Mouse (Mus musculus): ENCODE results near the gene Zbtb16. TPM values are rescaled to one million over a fixed set of nuclear protein-coding genes. Genes with fewer than 3 reads are reported as not detected.

Zbtb16 gene
- polyA plus RNA-seq (2016; fragmentation: Nextera tagmentation; extraction: Ambion mirVana): 3.5 and 5.6 TPM in 2 replicates

GRCm38 (mm10) chr9:48835631-48836565, at the start of gene Zbtb16:
TSS of gene Zbtb16 (minus strand) at chr9:48836222.
- Histone ChIP-seq H3K4me2 (peak within 1 kb of the TSS; percentile 90), H3K9me3 (no peaks in the 10 kb centered on the region), H3K9ac (peak within 1 kb of the TSS; percentile 57), H3K4me1 (peaks cover 40% of the 10 kb centered on the region), H3K27me3 (peaks cover 75% of the 10 kb centered on the region), H3K4me3 (replicated peaks) (peak within 1 kb of the TSS; percentile 55), H3K27ac (0 out of 2 replicates have a peak within 1 kb of the TSS, but pooled peaks have one; percentile 25), H3K36me3 (replicated peaks) (no peaks in the 10 kb centered on the region)
- ATAC-seq (ENCODE audit: low FRiP score): peak; percentile 84
- 0% methylated on average over 66 of the region's 78 CpGs for WGBS

- Histone ChIP-seq H3K4me3 (replicated peaks) (no peak overlapping the region), H3K27ac (no peak overlapping the region), H3K9ac (no peak overlapping the region), H3K9me3 (no peaks in the 10 kb centered on the region), H3K4me1 (no peaks in the 10 kb centered on the region), H3K27me3 (0 out of 2 replicates have a peak, but pooled peaks cover 5% of the 10 kb centered on the region), H3K36me3 (replicated peaks) (no peaks in the 10 kb centered on the region), H3K4me2 (no peak overlapping the region)
- ATAC-seq (ENCODE audit: low FRiP score): no peak
- 90% methylated on average over 8 of the region's 8 CpGs for WGBS
These were observed 36.9 kb upstream of the Zbtb16 start for GRCm38 (mm10) chr9:48872896-48873295.

- WGBS: 43% methylated on average over 12 of the region's 12 CpGs
- no peak overlapping the region for H3K4me2 ChIP-seq
- no peak overlapping the region for H3K27ac ChIP-seq
- no peaks in the 10 kb centered on the region for H3K9me3 ChIP-seq
- H3K9ac ChIP-seq: no peak overlapping the region
- no peak for ATAC-seq (ENCODE audit: low FRiP score)
- peaks cover 13% of the 10 kb centered on the region; the same call in 1 of the 2 replicates for H3K27me3 ChIP-seq
- H3K4me3 ChIP-seq (replicated peaks): no peak overlapping the region
- peaks cover 15% of the 10 kb centered on the region for H3K4me1 ChIP-seq
- H3K36me3 ChIP-seq (replicated peaks): no peaks in the 10 kb centered on the region
These were observed 30.6 kb upstream of the Zbtb16 start for GRCm38 (mm10) chr9:48866523-48867121.

- no peaks in the 10 kb centered on the region for H3K9me3 ChIP-seq
- H3K36me3 ChIP-seq (replicated peaks): no peaks in the 10 kb centered on the region
- no peak overlapping the region for H3K4me2 ChIP-seq
- H3K27ac ChIP-seq: no peak overlapping the region
- peaks cover 15% of the 10 kb centered on the region; the same call in 1 of the 2 replicates for H3K27me3 ChIP-seq
- H3K9ac ChIP-seq: no peak overlapping the region
- peaks cover 17% of the 10 kb centered on the region for H3K4me1 ChIP-seq
- ATAC-seq (ENCODE audit: low FRiP score): no peak
- no peak overlapping the region for H3K4me3 ChIP-seq (replicated peaks)
- 45% methylated on average over 9 of the region's 9 CpGs for WGBS
These were observed 29.2 kb upstream of the Zbtb16 start for GRCm38 (mm10) chr9:48865235-48865634.

GRCm38 (mm10) chr9:48861481-48861880, 25.5 kb upstream of the Zbtb16 start:
- no peak overlapping the region for H3K4me3 ChIP-seq (replicated peaks)
- H3K27me3 ChIP-seq: peaks cover 15% of the 10 kb centered on the region; the same call in 1 of the 2 replicates
- no peaks in the 10 kb centered on the region for H3K36me3 ChIP-seq (replicated peaks)
- no peak for ATAC-seq (ENCODE audit: low FRiP score)
- H3K4me2 ChIP-seq: no peak overlapping the region
- 84% methylated on average over 10 of the region's 10 CpGs for WGBS
- H3K4me1 ChIP-seq: peaks cover 14% of the 10 kb centered on the region
- no peak overlapping the region for H3K27ac ChIP-seq
- H3K9ac ChIP-seq: no peak overlapping the region
- no peaks in the 10 kb centered on the region for H3K9me3 ChIP-seq

- Histone ChIP-seq H3K4me2 (no peak overlapping the region), H3K4me3 (replicated peaks) (no peak overlapping the region), H3K9ac (no peak overlapping the region), H3K4me1 (peaks cover 11% of the 10 kb centered on the region; the same call in 1 of the 2 replicates), H3K27ac (no peak overlapping the region), H3K36me3 (replicated peaks) (no peaks in the 10 kb centered on the region), H3K9me3 (no peaks in the 10 kb centered on the region), H3K27me3 (peaks cover 13% of the 10 kb centered on the region; the same call in 1 of the 2 replicates)
- ATAC-seq (ENCODE audit: low FRiP score): peak; percentile 61; the same call in 1 of the 2 replicates
- WGBS: 6% methylated on average over 6 of the region's 6 CpGs
These were observed 24.5 kb upstream of the Zbtb16 start for GRCm38 (mm10) chr9:48860526-48860845.

- Histone ChIP-seq H3K4me1 (peaks cover 7% of the 10 kb centered on the region; the same call in 1 of the 2 replicates), H3K36me3 (replicated peaks) (no peaks in the 10 kb centered on the region), H3K9me3 (no peaks in the 10 kb centered on the region), H3K4me2 (no peak overlapping the region), H3K4me3 (replicated peaks) (no peak overlapping the region), H3K27ac (no peak overlapping the region), H3K9ac (no peak overlapping the region), H3K27me3 (peaks cover 13% of the 10 kb centered on the region; the same call in 1 of the 2 replicates)
- no peak; the same call in 1 of the 2 replicates for ATAC-seq (ENCODE audit: low FRiP score)
- 23% methylated on average over 10 of the region's 10 CpGs for WGBS
These were observed 24.0 kb upstream of the Zbtb16 start for GRCm38 (mm10) chr9:48859828-48860525.

- H3K4me1 ChIP-seq: peaks cover 7% of the 10 kb centered on the region; the same call in 1 of the 2 replicates
- H3K4me3 ChIP-seq (replicated peaks): no peak overlapping the region
- WGBS: 74% methylated on average over 7 of the region's 7 CpGs
- no peak overlapping the region for H3K9ac ChIP-seq
- no peak for ATAC-seq (ENCODE audit: low FRiP score)
- H3K9me3 ChIP-seq: no peaks in the 10 kb centered on the region
- peaks cover 9% of the 10 kb centered on the region; the same call in 1 of the 2 replicates for H3K27me3 ChIP-seq
- H3K4me2 ChIP-seq: no peak overlapping the region
- no peak overlapping the region for H3K27ac ChIP-seq
- no peaks in the 10 kb centered on the region for H3K36me3 ChIP-seq (replicated peaks)
These were observed 21.9 kb upstream of the Zbtb16 start for GRCm38 (mm10) chr9:48857944-48858343.

GRCm38 (mm10) chr9:48856240-48856639, 20.2 kb upstream of the Zbtb16 start:
- 91% methylated on average over 4 of the region's 4 CpGs for WGBS
- Histone ChIP-seq H3K27me3 (peaks cover 4% of the 10 kb centered on the region; the same call in 1 of the 2 replicates), H3K27ac (no peak overlapping the region), H3K9me3 (no peaks in the 10 kb centered on the region), H3K4me2 (no peak overlapping the region), H3K4me3 (replicated peaks) (no peak overlapping the region), H3K9ac (no peak overlapping the region), H3K36me3 (replicated peaks) (no peaks in the 10 kb centered on the region), H3K4me1 (peaks cover 7% of the 10 kb centered on the region; the same call in 1 of the 2 replicates)
- ATAC-seq (ENCODE audit: low FRiP score): no peak

GRCm38 (mm10) chr9:48849531-48849930, 13.5 kb upstream of the Zbtb16 start:
- Histone ChIP-seq H3K9me3 (no peaks in the 10 kb centered on the region), H3K36me3 (replicated peaks) (no peaks in the 10 kb centered on the region), H3K27ac (no peak overlapping the region), H3K4me2 (no peak overlapping the region), H3K4me3 (replicated peaks) (no peak overlapping the region), H3K27me3 (no peaks in the 10 kb centered on the region), H3K9ac (no peak overlapping the region), H3K4me1 (0 out of 2 replicates have a peak, but pooled peaks cover 3% of the 10 kb centered on the region)
- no peak for ATAC-seq (ENCODE audit: low FRiP score)
- 93% methylated on average over 5 of the region's 5 CpGs for WGBS

- no peak overlapping the region for H3K9ac ChIP-seq
- H3K4me2 ChIP-seq: no peak overlapping the region
- H3K4me3 ChIP-seq (replicated peaks): no peak overlapping the region
- peaks cover 49% of the 10 kb centered on the region for H3K27me3 ChIP-seq
- H3K36me3 ChIP-seq (replicated peaks): no peaks in the 10 kb centered on the region
- peaks cover 27% of the 10 kb centered on the region for H3K4me1 ChIP-seq
- H3K27ac ChIP-seq: no peak overlapping the region
- 83% methylated on average over 3 of the region's 3 CpGs for WGBS
- H3K9me3 ChIP-seq: no peaks in the 10 kb centered on the region
- no peak for ATAC-seq (ENCODE audit: low FRiP score)
These were observed 3.5 kb upstream of the Zbtb16 start for GRCm38 (mm10) chr9:48839568-48839967.

- Histone ChIP-seq H3K4me2 (no peak overlapping the region), H3K4me3 (replicated peaks) (no peak overlapping the region), H3K9ac (no peak overlapping the region), H3K9me3 (no peaks in the 10 kb centered on the region), H3K27me3 (peaks cover 61% of the 10 kb centered on the region), H3K27ac (no peak overlapping the region), H3K4me1 (peaks cover 37% of the 10 kb centered on the region), H3K36me3 (replicated peaks) (no peaks in the 10 kb centered on the region)
- WGBS: 47% methylated on average over 4 of the region's 4 CpGs
- no peak for ATAC-seq (ENCODE audit: low FRiP score)
These were observed 2.3 kb upstream of the Zbtb16 start for GRCm38 (mm10) chr9:48838346-48838745.

Measured in forebrain, embryonic 12.5 days (tissue).